Mouse (Mus musculus) ES-Bruce4 (cell line): Measurements from ENCODE around the gene Slc5a4b.

Source experiments
- CTCF ChIP-seq: IDR thresholded peaks from one replicate; pipeline ENCODE4 v1.8.1; 2011; ENCODE audit warnings: low read depth, low read length
- EP300 ChIP-seq: IDR thresholded peaks from 2 replicates; pipeline ENCODE4 v1.6.1; 2011; ENCODE audit warnings: low read depth, low read length; ENCODE audit not compliant: insufficient read depth
- POLR2A ChIP-seq: IDR thresholded peaks from one replicate; pipeline ENCODE4 v1.8.1; 2011; ENCODE audit warnings: low read length; ENCODE audit not compliant: insufficient read depth

GRCm38 (mm10) chr10:76096580-76096979 is 14.2 kb downstream of the Slc5a4b start:
- TF ChIP-seq POLR2A (no peak), EP300 (peak; percentile 82), CTCF (no peak)
